Mouse (Mus musculus): ENCODE data around the gene Slc12a3. TPM values are rescaled to one million over a fixed set of nuclear protein-coding genes. Genes with fewer than 3 reads are reported as not detected.

Slc12a3 gene
- polyA plus RNA-seq, 1 experiment = 1.4 TPM

DNA sequence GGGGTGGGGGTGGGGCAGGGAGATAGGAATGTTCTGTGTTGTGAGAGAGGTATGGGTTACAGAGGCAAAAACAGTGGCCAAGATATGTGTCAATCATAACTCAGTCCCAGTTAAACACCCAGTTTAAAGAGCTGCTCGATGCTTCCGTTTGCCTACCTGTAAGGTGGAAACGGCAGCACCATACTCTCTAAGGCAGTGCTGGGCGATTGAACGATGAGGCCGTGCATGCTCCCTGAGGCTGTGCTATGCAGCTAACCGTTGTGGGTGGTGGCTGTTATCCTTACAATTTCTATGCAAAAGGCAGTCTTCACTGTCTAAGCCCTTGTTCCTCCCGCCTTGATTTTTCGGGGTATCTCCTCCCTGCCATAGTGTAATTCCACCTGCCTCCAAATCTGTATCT is 50.7 kb downstream of the Slc12a3 start:
- H3K36me3 ChIP-seq (ENCODE audit: control insufficient read depth, insufficient read depth, low read length) = no peaks in the 10 kb centered on the region
- no peak for TF ChIP-seq POLR2A (IDR thresholded peaks at IDR 0.05; ENCODE audit: control insufficient read depth, low read depth, low read length)
- TF ChIP-seq CTCF (IDR thresholded peaks at IDR 0.05; ENCODE audit: control insufficient read depth, insufficient read depth, insufficient replicate concordance, low read depth, low read length) = no peak
- H3K27ac ChIP-seq (ENCODE audit: control insufficient read depth, insufficient read depth, low read depth, low read length) = no peak overlapping the region
- peaks cover 8% of the 10 kb centered on the region for H3K4me1 ChIP-seq (ENCODE audit: control insufficient read depth, insufficient read depth, low read length)
- H3K4me3 ChIP-seq (ENCODE audit: control insufficient read depth, low read depth, low read length) = no peak overlapping the region
- no peaks in the 10 kb centered on the region for H3K27me3 ChIP-seq (ENCODE audit: control insufficient read depth, insufficient read depth, low read length)

DNA sequence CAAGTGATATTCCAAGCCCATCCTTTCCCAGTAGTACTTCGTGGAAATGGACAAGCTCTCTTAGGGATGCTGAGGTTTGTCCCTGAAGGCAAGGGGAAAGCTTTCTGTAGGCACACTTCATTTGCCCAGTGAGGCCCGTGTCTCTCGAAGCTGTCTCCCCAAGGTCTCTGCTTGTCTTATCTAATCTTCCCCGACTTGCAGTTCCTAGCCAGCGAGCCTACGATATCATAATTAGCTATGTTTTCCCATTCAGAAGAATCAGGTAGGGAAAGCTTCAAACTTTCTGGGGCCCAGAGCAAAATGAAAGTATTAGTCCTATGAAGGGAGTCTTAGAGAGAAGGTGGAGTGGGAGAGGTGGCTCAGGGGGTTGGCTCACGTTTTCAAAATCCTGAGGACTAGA is 55.2 kb downstream of the Slc12a3 start:
- no peak overlapping the region for H3K27ac ChIP-seq (ENCODE audit: control insufficient read depth, insufficient read depth, low read depth, low read length)
- peaks cover 4% of the 10 kb centered on the region for H3K4me1 ChIP-seq (ENCODE audit: control insufficient read depth, insufficient read depth, low read length)
- H3K36me3 ChIP-seq (ENCODE audit: control insufficient read depth, insufficient read depth, low read length) = no peaks in the 10 kb centered on the region
- H3K27me3 ChIP-seq (ENCODE audit: control insufficient read depth, insufficient read depth, low read length) = no peaks in the 10 kb centered on the region
- H3K4me3 ChIP-seq (ENCODE audit: control insufficient read depth, low read depth, low read length) = peak overlapping the region; percentile 23
- TF ChIP-seq CTCF (IDR thresholded peaks at IDR 0.05; ENCODE audit: control insufficient read depth, insufficient read depth, insufficient replicate concordance, low read depth, low read length) (no peak), POLR2A (IDR thresholded peaks at IDR 0.05; ENCODE audit: control insufficient read depth, low read depth, low read length) (no peak)

DNA sequence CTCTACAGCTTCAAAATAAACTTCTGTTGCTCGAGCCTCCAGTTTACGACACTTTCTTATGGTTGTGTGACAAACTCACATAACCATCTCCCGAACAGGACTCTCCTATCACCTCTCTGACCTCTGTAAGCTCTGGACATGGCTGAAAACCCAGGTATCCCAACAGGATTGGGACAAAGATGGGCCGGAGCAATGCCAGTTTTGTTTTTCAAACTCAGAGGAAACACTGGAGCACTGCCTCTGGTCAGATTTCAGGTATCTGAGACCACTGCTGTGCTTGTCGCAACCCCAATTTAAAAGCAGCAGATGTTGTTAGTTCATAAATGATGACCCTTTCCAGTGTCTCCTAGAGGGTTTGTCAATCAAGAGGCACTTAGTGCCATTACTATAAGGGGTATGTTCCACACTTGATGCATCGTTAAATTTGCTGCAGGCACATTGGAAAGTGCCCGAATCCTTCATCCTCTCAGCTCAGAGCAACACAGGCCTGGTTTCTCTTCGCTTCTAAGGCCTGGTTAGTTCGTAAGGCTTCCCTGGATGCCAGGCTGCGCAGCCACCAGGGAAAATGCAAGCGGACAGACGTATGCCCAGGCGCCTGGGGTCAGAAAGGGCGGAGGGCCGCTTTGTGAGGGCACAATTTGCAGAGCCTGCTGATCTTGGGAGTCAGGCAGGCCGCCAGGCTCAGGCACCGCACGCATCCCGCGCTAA is 56.7 kb downstream of the Slc12a3 start:
- TF ChIP-seq POLR2A (IDR thresholded peaks at IDR 0.05; ENCODE audit: control insufficient read depth, low read depth, low read length) (no peak), CTCF (IDR thresholded peaks at IDR 0.05; ENCODE audit: control insufficient read depth, insufficient read depth, insufficient replicate concordance, low read depth, low read length) (no peak)
- Histone ChIP-seq H3K27ac (ENCODE audit: control insufficient read depth, insufficient read depth, low read depth, low read length) (peak overlapping the region; percentile 97), H3K4me1 (ENCODE audit: control insufficient read depth, insufficient read depth, low read length) (peaks cover 4% of the 10 kb centered on the region), H3K27me3 (ENCODE audit: control insufficient read depth, insufficient read depth, low read length) (no peaks in the 10 kb centered on the region), H3K36me3 (ENCODE audit: control insufficient read depth, insufficient read depth, low read length) (peaks cover 2% of the 10 kb centered on the region; the same call in 1 of the 2 replicates), H3K4me3 (ENCODE audit: control insufficient read depth, low read depth, low read length) (peak overlapping the region; percentile 94)

DNA sequence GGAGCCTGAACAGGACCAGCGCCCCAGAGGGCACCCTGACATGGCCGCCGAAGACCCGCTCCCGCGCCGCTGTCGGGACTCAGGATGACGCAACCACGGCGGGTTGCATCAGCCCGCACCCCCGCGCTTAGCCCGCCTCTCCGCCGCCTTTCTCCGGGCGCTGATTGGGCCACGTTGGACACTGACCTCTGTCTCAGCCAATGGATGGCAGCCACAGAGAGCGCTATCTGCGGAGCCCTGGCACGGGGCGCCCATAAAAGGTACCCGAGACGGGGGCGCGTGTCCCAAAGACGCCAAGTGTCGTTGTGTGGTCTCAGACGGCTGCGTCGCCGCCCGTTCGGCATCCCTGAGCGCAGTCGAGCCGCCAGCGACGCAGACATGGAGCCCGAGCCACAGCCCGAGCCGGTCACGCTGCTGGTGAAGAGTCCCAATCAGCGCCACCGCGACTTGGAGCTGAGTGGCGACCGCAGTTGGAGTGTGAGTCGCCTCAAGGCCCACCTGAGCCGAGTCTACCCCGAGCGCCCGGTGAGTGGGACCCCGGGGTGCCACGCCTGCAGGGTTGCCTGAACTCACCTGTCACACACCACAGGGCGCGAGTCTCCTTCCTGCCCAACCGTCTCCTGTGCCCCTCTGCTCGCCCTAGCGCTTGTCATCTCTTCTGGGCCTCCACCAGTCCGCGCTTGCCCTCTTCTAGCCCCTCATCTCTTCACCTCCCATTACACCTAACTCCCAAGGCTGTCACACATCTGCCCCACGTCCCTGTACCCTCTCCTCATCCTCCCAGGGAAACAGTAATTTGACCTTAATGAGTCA is 57.4 kb downstream of the Slc12a3 start, which contains the start of gene Herpud1:
Gene Herpud1 (plus strand): TSS at position 225 of the 813 bp plus-strand sequence.
- Histone ChIP-seq H3K27ac (ENCODE audit: control insufficient read depth, insufficient read depth, low read depth, low read length) (peak within 1 kb of the TSS; percentile 97), H3K4me3 (ENCODE audit: control insufficient read depth, low read depth, low read length) (peak within 1 kb of the TSS; percentile 94), H3K36me3 (ENCODE audit: control insufficient read depth, insufficient read depth, low read length) (peaks cover 2% of the 10 kb centered on the region; the same call in 1 of the 2 replicates), H3K4me1 (ENCODE audit: control insufficient read depth, insufficient read depth, low read length) (peaks cover 4% of the 10 kb centered on the region), H3K27me3 (ENCODE audit: control insufficient read depth, insufficient read depth, low read length) (no peaks in the 10 kb centered on the region)
- TF ChIP-seq CTCF (IDR thresholded peaks at IDR 0.05; ENCODE audit: control insufficient read depth, insufficient read depth, insufficient replicate concordance, low read depth, low read length) (no peak), POLR2A (IDR thresholded peaks at IDR 0.05; ENCODE audit: control insufficient read depth, low read depth, low read length) (peak; percentile 93)

DNA sequence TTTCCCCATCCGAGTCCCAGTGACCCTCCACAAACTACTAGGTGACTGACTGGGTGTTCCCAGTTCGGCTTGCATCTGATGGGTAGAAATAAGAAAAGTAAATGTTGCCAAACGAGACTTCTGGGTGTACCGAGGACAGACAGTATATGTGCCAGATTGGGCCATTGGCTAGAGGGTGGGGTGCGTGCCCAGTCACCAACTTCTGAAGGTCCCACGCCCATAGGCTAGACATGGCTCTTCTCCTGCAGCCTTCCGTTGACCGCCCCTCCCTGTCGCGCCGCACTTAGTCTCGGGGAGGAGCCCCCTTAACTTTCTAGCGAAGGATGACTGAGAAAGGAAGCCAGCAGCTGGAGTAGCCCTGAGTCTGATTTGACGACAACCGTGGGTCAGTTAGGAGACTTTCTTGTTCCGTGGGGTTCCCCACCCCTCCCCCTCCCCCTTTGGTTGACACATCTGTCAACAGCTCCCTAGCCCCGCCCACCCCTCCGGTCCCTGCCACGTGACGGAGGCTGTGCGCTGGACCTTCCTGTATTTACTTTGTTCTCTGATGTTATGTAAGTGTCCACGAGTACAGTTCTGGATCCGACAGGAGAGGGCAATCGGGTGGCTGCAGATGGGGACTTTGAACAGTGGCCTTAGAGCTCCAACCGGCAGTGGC is 58.2 kb downstream of the Slc12a3 start:
- Histone ChIP-seq H3K27ac (ENCODE audit: control insufficient read depth, insufficient read depth, low read depth, low read length) (peak overlapping the region; percentile 97), H3K36me3 (ENCODE audit: control insufficient read depth, insufficient read depth, low read length) (peaks cover 3% of the 10 kb centered on the region), H3K4me1 (ENCODE audit: control insufficient read depth, insufficient read depth, low read length) (peaks cover 4% of the 10 kb centered on the region), H3K4me3 (ENCODE audit: control insufficient read depth, low read depth, low read length) (peak overlapping the region; percentile 94), H3K27me3 (ENCODE audit: control insufficient read depth, insufficient read depth, low read length) (no peaks in the 10 kb centered on the region)
- TF ChIP-seq POLR2A (IDR thresholded peaks at IDR 0.05; ENCODE audit: control insufficient read depth, low read depth, low read length) = peak; percentile 46; the same call in 1 of the 2 replicates
- no peak for TF ChIP-seq CTCF (IDR thresholded peaks at IDR 0.05; ENCODE audit: control insufficient read depth, insufficient read depth, insufficient replicate concordance, low read depth, low read length)

DNA sequence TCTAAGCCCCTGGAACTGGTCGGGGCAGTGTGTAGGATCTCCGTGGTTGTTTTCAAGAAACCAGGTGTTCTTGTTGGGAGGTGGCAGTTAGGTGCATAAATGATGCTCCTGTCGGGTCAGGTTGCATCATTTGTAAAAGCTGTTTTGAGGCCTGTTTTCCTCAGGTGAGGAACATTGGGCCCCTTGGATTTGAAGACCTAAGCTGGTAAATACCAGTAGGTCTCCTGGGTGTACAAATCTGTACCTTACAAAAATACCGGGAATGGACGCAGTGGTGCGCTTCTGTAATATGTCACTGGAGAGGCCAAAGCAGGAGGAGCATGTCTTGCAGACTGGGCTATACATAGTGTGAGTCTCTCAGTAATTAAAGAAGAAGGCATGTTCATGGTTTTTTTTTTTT is 58.8 kb downstream of the Slc12a3 start:
- TF ChIP-seq POLR2A (IDR thresholded peaks at IDR 0.05; ENCODE audit: control insufficient read depth, low read depth, low read length) (no peak), CTCF (IDR thresholded peaks at IDR 0.05; ENCODE audit: control insufficient read depth, insufficient read depth, insufficient replicate concordance, low read depth, low read length) (no peak)
- peak overlapping the region; percentile 94 for H3K4me3 ChIP-seq (ENCODE audit: control insufficient read depth, low read depth, low read length)
- peaks cover 4% of the 10 kb centered on the region for H3K4me1 ChIP-seq (ENCODE audit: control insufficient read depth, insufficient read depth, low read length)
- H3K27me3 ChIP-seq (ENCODE audit: control insufficient read depth, insufficient read depth, low read length) = no peaks in the 10 kb centered on the region
- peaks cover 3% of the 10 kb centered on the region for H3K36me3 ChIP-seq (ENCODE audit: control insufficient read depth, insufficient read depth, low read length)
- peak overlapping the region; percentile 86 for H3K27ac ChIP-seq (ENCODE audit: control insufficient read depth, insufficient read depth, low read depth, low read length)

DNA sequence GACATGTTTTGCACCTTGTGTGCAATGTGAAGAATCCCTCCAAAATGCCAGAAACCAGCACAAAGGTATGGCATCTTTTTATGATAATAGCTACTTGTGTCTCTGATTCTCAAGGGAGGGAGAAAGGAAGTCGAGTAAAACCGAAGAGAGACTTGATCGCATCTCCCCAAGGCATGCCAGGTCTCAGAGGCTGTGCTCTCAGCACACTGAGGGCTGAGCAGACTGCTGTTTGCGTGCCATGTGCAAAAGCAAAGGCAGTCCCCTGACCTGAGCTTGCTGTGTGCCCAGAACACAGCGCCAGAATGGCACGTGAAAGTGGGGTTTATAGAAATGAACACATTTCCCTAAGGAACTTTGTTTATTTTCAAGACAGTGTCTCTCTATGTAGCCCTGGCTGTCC is 60.5 kb downstream of the Slc12a3 start:
- Histone ChIP-seq H3K36me3 (ENCODE audit: control insufficient read depth, insufficient read depth, low read length) (peaks cover 5% of the 10 kb centered on the region), H3K27me3 (ENCODE audit: control insufficient read depth, insufficient read depth, low read length) (no peaks in the 10 kb centered on the region), H3K27ac (ENCODE audit: control insufficient read depth, insufficient read depth, low read depth, low read length) (no peak overlapping the region), H3K4me3 (ENCODE audit: control insufficient read depth, low read depth, low read length) (no peak overlapping the region), H3K4me1 (ENCODE audit: control insufficient read depth, insufficient read depth, low read length) (peaks cover 4% of the 10 kb centered on the region)
- TF ChIP-seq POLR2A (IDR thresholded peaks at IDR 0.05; ENCODE audit: control insufficient read depth, low read depth, low read length) = no peak
- no peak for TF ChIP-seq CTCF (IDR thresholded peaks at IDR 0.05; ENCODE audit: control insufficient read depth, insufficient read depth, insufficient replicate concordance, low read depth, low read length)

All from testis, adult 2 months (tissue).